Mouse (Mus musculus): ENCODE results near the gene Dnaja3. TPM values are rescaled to one million over a fixed set of nuclear protein-coding genes. Genes with fewer than 3 reads are reported as not detected.

Gene Dnaja3
- polyA plus RNA-seq, 1 experiment from 2014 or later = 58.3 TPM

DNA sequence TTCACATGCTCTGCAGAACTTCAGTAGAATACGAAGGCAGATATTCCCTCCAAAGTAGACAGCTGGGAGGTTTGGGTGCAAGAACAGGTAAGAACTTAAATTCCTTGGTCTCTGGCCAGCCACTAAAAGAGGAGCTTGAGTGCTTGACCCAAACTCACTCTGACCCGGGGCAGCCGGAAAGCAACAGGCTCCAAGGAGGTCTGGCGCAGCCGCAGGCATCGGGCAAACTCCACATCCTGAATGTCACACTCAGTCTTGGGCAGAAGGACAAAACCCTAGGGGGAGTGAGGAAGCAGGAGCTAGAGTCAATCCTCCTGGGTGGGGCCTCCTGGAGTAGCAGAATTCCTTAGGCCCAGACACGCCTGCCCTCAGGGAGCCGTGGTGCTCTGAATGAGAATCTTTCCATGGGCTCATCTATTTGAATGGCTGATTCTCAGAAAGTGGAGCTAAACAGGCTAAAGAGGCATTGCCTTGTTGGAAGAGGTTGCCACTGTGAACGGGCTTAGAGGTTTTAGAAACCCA lies 10.8 kb upstream of the Dnaja3 start:
- ATAC-seq (replicated peaks; ENCODE audit: insufficient number of reproducible peaks, low FRiP score, low TSS enrichment, low read depth) (no peak), DNase-seq (ENCODE audit: low spot score) (no peak)
- 89% methylated on average over 9 of the region's 9 CpGs for WGBS
- H3K27ac ChIP-seq (replicated peaks; ENCODE audit: low read depth, low read length) = no peak overlapping the region
- H3K9ac ChIP-seq (replicated peaks; ENCODE audit: low read length) = no peak overlapping the region
- H3K36me3 ChIP-seq (replicated peaks; ENCODE audit: control insufficient read depth, insufficient read depth, low read depth, low read length) = no peaks in the 10 kb centered on the region; the same call in 1 of the 2 replicates
- H3K9me3 ChIP-seq (replicated peaks; ENCODE audit: control insufficient read depth, low read length) = no peaks in the 10 kb centered on the region
- no peak overlapping the region for H3K4me2 ChIP-seq (ENCODE audit: low read depth, low read length)
- no peak overlapping the region for H3K4me3 ChIP-seq (ENCODE audit: low read depth, low read length)
- no peaks in the 10 kb centered on the region for H3K27me3 ChIP-seq (ENCODE audit: control insufficient read depth, insufficient read depth, low read length)
- H3K4me1 ChIP-seq (ENCODE audit: control insufficient read depth, insufficient read depth, low read length) = no peaks in the 10 kb centered on the region

DNA sequence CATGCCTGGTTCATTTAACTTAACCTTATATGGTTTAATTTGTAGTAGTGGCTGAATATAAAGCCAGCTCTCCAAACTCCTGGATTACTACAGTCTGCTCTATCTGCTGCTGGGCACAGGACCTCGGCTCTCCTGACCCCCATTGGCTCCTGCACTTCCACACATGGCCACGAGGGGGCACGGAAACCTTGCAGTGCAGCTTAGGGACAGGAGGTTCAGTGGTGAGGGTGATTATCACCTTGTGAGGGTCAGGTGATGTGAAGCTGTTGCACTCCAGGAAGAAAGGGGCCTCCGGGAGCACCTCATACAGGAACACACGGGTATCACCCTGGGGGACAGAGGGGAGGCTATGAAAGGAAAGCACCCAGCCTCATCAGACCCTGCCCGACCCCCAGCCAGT lies 9.8 kb upstream of the Dnaja3 start:
- ATAC-seq (replicated peaks; ENCODE audit: insufficient number of reproducible peaks, low FRiP score, low TSS enrichment, low read depth) (peak; percentile 36; the same call in 1 of the 2 replicates), DNase-seq (ENCODE audit: low spot score) (peak; percentile 88)
- Histone ChIP-seq H3K4me3 (ENCODE audit: low read depth, low read length) (no peak overlapping the region), H3K9ac (replicated peaks; ENCODE audit: low read length) (no peak overlapping the region), H3K9me3 (replicated peaks; ENCODE audit: control insufficient read depth, low read length) (no peaks in the 10 kb centered on the region), H3K27me3 (ENCODE audit: control insufficient read depth, insufficient read depth, low read length) (no peaks in the 10 kb centered on the region), H3K4me2 (ENCODE audit: low read depth, low read length) (no peak overlapping the region), H3K36me3 (replicated peaks; ENCODE audit: control insufficient read depth, insufficient read depth, low read depth, low read length) (no peaks in the 10 kb centered on the region; the same call in 1 of the 2 replicates), H3K27ac (replicated peaks; ENCODE audit: low read depth, low read length) (no peak overlapping the region), H3K4me1 (ENCODE audit: control insufficient read depth, insufficient read depth, low read length) (no peaks in the 10 kb centered on the region)
- WGBS = 24% methylated on average over 6 of the region's 6 CpGs

DNA sequence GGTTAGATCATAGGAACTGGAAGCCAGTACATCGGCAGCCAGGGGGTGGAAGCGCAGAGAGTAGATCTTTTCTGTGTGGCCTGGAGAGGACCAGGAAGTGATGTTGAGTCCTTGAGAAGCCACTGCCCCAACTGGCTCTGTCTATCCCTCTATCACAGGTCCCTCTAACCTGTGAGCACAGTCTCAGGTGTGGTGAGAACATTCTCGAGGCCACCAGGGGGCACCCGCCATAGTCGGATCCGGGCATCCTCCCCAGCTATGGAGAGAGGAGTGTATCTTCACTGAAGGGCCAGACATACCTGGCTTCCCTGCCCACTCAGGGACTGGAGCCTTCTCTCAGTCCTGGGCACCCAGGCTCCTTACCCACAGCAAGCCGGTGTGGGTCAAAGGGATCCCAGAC lies 7.7 kb upstream of the Dnaja3 start:
- 44% methylated on average over 7 of the region's 7 CpGs for WGBS

DNA sequence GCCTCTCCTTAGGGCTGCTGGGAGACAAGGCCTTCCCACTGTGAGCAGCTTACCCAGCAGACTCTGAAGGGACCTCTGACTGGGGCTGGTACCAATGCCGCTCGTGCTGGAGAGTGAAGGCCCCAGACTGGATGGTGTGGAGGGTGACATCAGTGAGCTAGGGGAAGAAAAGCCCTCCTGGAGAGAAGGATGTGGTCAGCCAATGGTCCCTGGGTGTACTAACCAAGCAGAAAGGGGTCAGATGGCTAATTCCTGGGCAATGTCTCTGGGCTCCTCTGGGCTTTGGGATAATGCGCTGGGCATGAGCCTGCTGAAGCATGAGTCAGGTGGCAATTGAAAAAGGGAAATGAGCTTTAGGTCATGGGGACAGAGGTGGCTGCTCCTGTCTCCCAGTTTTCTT lies 6.1 kb upstream of the Dnaja3 start:
- H3K9ac ChIP-seq (replicated peaks; ENCODE audit: low read length) = no peak overlapping the region
- ATAC-seq (replicated peaks; ENCODE audit: insufficient number of reproducible peaks, low FRiP score, low TSS enrichment, low read depth) = no peak
- no peak for DNase-seq (ENCODE audit: low spot score)
- no peak overlapping the region for H3K4me2 ChIP-seq (ENCODE audit: low read depth, low read length)
- no peaks in the 10 kb centered on the region for H3K27me3 ChIP-seq (ENCODE audit: control insufficient read depth, insufficient read depth, low read length)
- 85% methylated on average over 3 of the region's 3 CpGs for WGBS
- H3K4me3 ChIP-seq (ENCODE audit: low read depth, low read length) = no peak overlapping the region
- H3K4me1 ChIP-seq (ENCODE audit: control insufficient read depth, insufficient read depth, low read length) = no peaks in the 10 kb centered on the region
- no peaks in the 10 kb centered on the region for H3K9me3 ChIP-seq (replicated peaks; ENCODE audit: control insufficient read depth, low read length)
- H3K27ac ChIP-seq (replicated peaks; ENCODE audit: low read depth, low read length) = no peak overlapping the region
- no peaks in the 10 kb centered on the region for H3K36me3 ChIP-seq (replicated peaks; ENCODE audit: control insufficient read depth, insufficient read depth, low read depth, low read length)

More for the DNA sequence above, 7.7 kb upstream of the Dnaja3 start:
- Histone ChIP-seq H3K27ac (replicated peaks; ENCODE audit: low read depth, low read length) (no peak overlapping the region), H3K9ac (replicated peaks; ENCODE audit: low read length) (no peak overlapping the region), H3K36me3 (replicated peaks; ENCODE audit: control insufficient read depth, insufficient read depth, low read depth, low read length) (no peaks in the 10 kb centered on the region; the same call in 1 of the 2 replicates), H3K4me1 (ENCODE audit: control insufficient read depth, insufficient read depth, low read length) (no peaks in the 10 kb centered on the region), H3K27me3 (ENCODE audit: control insufficient read depth, insufficient read depth, low read length) (no peaks in the 10 kb centered on the region), H3K4me3 (ENCODE audit: low read depth, low read length) (no peak overlapping the region), H3K9me3 (replicated peaks; ENCODE audit: control insufficient read depth, low read length) (no peaks in the 10 kb centered on the region), H3K4me2 (ENCODE audit: low read depth, low read length) (no peak overlapping the region)
- ATAC-seq (replicated peaks; ENCODE audit: insufficient number of reproducible peaks, low FRiP score, low TSS enrichment, low read depth) (peak; percentile 24; the same call in 1 of the 2 replicates), DNase-seq (ENCODE audit: low spot score) (peak; percentile 77)

DNA sequence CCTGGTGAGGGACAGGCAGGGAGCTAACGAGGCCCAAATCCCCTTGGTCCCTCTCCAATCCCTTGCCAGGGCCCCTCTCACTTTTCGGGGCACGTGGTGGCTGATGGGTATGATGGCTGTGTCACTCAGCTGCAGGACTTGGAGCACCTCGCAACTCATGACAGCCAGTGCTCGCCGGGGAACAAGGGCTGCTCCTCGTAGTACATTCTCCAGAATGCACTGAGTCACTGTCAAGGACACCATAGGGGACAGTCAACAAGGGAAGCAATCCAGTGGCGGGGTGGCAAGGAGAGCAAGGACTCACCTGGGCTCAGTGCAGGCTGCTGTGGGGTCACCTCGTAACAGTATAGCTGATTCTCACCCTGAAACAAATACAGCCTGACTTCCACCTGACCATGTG lies 5.1 kb upstream of the Dnaja3 start:
- Histone ChIP-seq H3K4me3 (ENCODE audit: low read depth, low read length) (no peak overlapping the region), H3K9ac (replicated peaks; ENCODE audit: low read length) (no peak overlapping the region), H3K9me3 (replicated peaks; ENCODE audit: control insufficient read depth, low read length) (no peaks in the 10 kb centered on the region), H3K4me1 (ENCODE audit: control insufficient read depth, insufficient read depth, low read length) (no peaks in the 10 kb centered on the region), H3K36me3 (replicated peaks; ENCODE audit: control insufficient read depth, insufficient read depth, low read depth, low read length) (no peaks in the 10 kb centered on the region), H3K4me2 (ENCODE audit: low read depth, low read length) (no peak overlapping the region), H3K27me3 (ENCODE audit: control insufficient read depth, insufficient read depth, low read length) (no peaks in the 10 kb centered on the region), H3K27ac (replicated peaks; ENCODE audit: low read depth, low read length) (no peak overlapping the region)
- ATAC-seq (replicated peaks; ENCODE audit: insufficient number of reproducible peaks, low FRiP score, low TSS enrichment, low read depth) = no peak
- DNase-seq (ENCODE audit: low spot score) = no peak
- WGBS = 93% methylated on average over 9 of the region's 9 CpGs

DNA sequence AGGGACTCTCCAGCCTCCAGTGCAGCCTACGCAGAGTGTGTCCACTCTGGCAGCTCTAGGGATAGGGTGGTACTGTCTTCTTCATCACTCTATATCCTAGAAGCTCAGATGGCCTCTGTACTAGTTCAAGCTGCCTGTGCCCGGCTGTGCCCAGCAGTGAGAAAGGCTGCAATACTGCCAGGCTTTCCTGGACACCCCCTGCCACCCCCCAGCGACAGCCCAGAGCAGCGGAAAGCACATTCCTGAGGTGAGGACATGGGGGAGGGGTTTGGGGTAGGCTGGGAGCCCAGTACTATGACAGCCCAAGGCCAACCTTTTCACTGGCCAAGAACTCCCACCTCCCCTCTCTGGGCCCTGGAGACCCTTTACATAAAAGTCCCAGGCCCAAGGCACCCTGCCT lies 4.0 kb upstream of the Dnaja3 start:
- no peak overlapping the region for H3K4me2 ChIP-seq (ENCODE audit: low read depth, low read length)
- 0 out of 2 replicates have a peak overlapping the region, but pooled peaks have one; percentile 9 for H3K9ac ChIP-seq (replicated peaks; ENCODE audit: low read length)
- H3K27ac ChIP-seq (replicated peaks; ENCODE audit: low read depth, low read length) = no peak overlapping the region
- H3K9me3 ChIP-seq (replicated peaks; ENCODE audit: control insufficient read depth, low read length) = no peaks in the 10 kb centered on the region
- WGBS = 68% methylated on average over 4 of the region's 4 CpGs
- H3K36me3 ChIP-seq (replicated peaks; ENCODE audit: control insufficient read depth, insufficient read depth, low read depth, low read length) = no peaks in the 10 kb centered on the region
- DNase-seq (ENCODE audit: low spot score) (no peak), ATAC-seq (replicated peaks; ENCODE audit: insufficient number of reproducible peaks, low FRiP score, low TSS enrichment, low read depth) (no peak)
- no peak overlapping the region for H3K4me3 ChIP-seq (ENCODE audit: low read depth, low read length)
- no peaks in the 10 kb centered on the region for H3K4me1 ChIP-seq (ENCODE audit: control insufficient read depth, insufficient read depth, low read length)
- no peaks in the 10 kb centered on the region for H3K27me3 ChIP-seq (ENCODE audit: control insufficient read depth, insufficient read depth, low read length)

DNA sequence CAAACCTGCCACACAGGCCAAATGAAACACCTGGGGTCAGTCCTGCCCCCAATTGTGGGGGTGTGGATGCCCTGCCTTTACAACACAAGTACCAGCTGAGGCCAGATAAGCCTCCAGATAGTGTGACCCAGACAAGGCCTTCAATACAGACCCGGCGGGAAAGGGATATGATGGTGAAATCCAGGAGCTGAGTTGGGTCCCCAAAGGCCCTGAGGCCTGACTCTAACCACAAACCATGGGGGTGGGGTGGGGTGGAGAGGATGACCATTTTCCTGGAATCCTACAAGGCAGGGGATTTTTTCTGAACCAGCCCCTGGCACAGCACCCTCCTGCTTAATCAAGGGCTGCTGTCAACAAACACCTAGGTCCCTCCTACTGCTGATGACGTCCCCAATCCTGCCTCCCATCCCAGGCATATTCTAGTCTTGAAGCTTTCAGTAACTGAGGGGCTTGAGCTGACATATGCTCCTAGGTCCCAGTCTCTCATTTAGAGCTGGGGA lies 848 bp upstream of the Dnaja3 start:
- H3K27me3 ChIP-seq (ENCODE audit: control insufficient read depth, insufficient read depth, low read length) = no peaks in the 10 kb centered on the region
- no peak overlapping the region for H3K9ac ChIP-seq (replicated peaks; ENCODE audit: low read length)
- peaks cover 7% of the 10 kb centered on the region for H3K4me1 ChIP-seq (ENCODE audit: control insufficient read depth, insufficient read depth, low read length)
- H3K36me3 ChIP-seq (replicated peaks; ENCODE audit: control insufficient read depth, insufficient read depth, low read depth, low read length) = no peaks in the 10 kb centered on the region
- ATAC-seq (replicated peaks; ENCODE audit: insufficient number of reproducible peaks, low FRiP score, low TSS enrichment, low read depth) (no peak), DNase-seq (ENCODE audit: low spot score) (no peak)
- H3K4me2 ChIP-seq (ENCODE audit: low read depth, low read length) = no peak overlapping the region
- H3K27ac ChIP-seq (replicated peaks; ENCODE audit: low read depth, low read length) = no peak overlapping the region
- 79% methylated on average over 3 of the region's 3 CpGs for WGBS
- no peaks in the 10 kb centered on the region for H3K9me3 ChIP-seq (replicated peaks; ENCODE audit: control insufficient read depth, low read length)
- H3K4me3 ChIP-seq (ENCODE audit: low read depth, low read length) = no peak overlapping the region

DNA sequence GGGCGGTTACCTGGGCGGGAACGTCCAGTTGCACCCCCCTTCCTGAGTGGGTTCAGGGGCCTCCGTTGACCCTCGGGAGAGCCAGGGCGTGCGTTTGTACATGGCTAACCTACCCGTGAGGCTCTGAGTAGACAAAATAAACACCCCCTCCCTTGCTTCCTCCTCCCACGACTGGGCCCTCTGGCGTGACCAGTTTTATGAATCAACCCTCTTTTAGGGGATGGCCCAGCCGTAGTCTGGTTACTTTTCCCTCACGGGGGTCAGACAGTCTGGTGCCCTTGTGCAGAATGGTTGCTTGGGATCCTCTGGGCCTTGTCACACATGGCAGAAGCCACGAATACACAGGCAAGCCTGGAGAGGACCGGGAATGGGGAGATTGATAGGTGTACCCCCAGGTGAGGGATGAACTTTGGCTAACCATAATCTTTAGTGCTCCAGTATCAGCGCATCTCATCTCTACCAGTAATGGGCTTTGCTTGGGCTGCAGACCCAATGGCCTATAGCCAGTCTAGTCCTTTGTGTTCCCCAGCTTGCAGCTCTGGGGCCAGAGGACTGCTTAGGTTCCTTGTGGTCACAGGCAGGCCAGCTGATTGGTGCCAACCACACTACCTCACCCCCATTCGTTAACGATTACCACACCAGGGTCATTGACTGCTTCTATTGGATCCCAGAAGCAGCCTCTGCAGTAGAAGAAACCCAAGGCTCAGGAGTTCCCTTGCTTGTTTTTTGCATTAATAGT lies 647 bp downstream of the Dnaja3 start:
- peak overlapping the region; percentile 72 for H3K4me2 ChIP-seq (ENCODE audit: low read depth, low read length)
- peak overlapping the region; percentile 73 for H3K4me3 ChIP-seq (ENCODE audit: low read depth, low read length)
- peaks cover 7% of the 10 kb centered on the region for H3K4me1 ChIP-seq (ENCODE audit: control insufficient read depth, insufficient read depth, low read length)
- peak overlapping the region; percentile 77 for H3K9ac ChIP-seq (replicated peaks; ENCODE audit: low read length)
- no peak for ATAC-seq (replicated peaks; ENCODE audit: insufficient number of reproducible peaks, low FRiP score, low TSS enrichment, low read depth)
- H3K9me3 ChIP-seq (replicated peaks; ENCODE audit: control insufficient read depth, low read length) = no peaks in the 10 kb centered on the region
- peak; percentile 48 for DNase-seq (ENCODE audit: low spot score)
- peak overlapping the region; percentile 84 for H3K27ac ChIP-seq (replicated peaks; ENCODE audit: low read depth, low read length)
- no peaks in the 10 kb centered on the region for H3K36me3 ChIP-seq (replicated peaks; ENCODE audit: control insufficient read depth, insufficient read depth, low read depth, low read length)
- H3K27me3 ChIP-seq (ENCODE audit: control insufficient read depth, insufficient read depth, low read length) = no peaks in the 10 kb centered on the region
- WGBS = 6% methylated on average over 17 of the region's 17 CpGs
